ENCODE assay signal across 8 mouse cellular contexts in the genomic region with DNA sequence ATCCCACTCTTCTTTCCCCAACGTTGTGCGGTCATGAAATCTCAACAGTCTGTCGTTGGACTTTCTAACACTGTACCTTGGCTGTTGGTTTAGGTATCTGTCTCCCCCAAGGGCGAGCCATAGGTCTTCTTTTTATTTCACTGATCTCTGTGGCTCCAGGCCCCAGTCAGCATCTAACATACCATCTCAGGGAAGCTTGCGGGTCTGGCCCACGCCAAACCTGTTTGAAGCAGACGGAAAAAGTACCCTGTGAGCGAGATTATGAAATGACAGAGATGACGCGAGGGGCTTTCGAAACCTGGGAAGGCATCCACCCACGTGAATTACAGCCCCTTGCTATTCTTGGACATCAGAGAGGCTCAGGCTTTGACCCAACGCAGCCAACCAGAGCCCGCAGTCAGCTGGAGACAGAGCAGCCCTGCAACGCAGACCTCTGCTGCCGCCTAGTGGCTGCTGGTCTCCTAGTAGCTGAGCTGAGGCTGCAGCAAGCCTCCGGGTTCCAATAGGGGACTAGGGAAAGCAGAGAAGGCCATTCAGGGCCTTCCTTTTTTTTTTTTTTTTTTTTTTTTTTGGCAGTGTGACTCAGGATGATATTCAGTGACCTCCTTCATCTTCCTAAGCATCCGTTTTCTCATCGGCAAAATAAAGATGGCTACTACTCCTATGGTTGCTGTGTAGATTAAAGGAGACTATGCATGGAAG. TPM values are rescaled to one million over a fixed set of nuclear protein-coding genes. Genes with fewer than 3 reads are reported as not detected.
DNase-seq lines count a peak whose midpoint lies in the region; ATAC-seq and TF ChIP-seq lines count a peak whose summit lies in the region.

No protein-coding gene starts in this region.

- peak; percentile 93 for TF ChIP-seq CTCF in Patski (IDR thresholded peaks at IDR 0.05)

- CTCF ChIA-PET in Patski (lab: Charles Lee): interaction anchor here (0.8 to 3.1 kb wide), 18 partner anchors 9 to 86 kb away, joined by 3 to 23 read pairs (median 5); partner anchors contain the start of gene Atoh8

- H3K4me1 ChIP-seq in hindbrain, embryonic 15.5 days (replicated peaks): no peaks in the 10 kb centered on the region

- no peaks in the 10 kb centered on the region for H3K27me3 ChIP-seq in Patski
- H3K27me3 ChIP-seq in hindbrain, embryonic 15.5 days: no peaks in the 10 kb centered on the region

- H3K4me2 ChIP-seq in hindbrain, embryonic 15.5 days: no peak overlapping the region

- WGBS in hindbrain, embryonic 15.5 days: 34% methylated on average over 19 of the region's 19 CpGs

- H3K36me3 ChIP-seq in hindbrain, embryonic 15.5 days: no peaks in the 10 kb centered on the region

- POLR2A ChIA-PET in Patski (lab: Charles Lee): interaction anchor here (0.6 to 0.9 kb wide), 2 partner anchors 24 to 75 kb away, joined by 3 read pairs; no protein-coding TSS in a partner anchor

- in situ Hi-C loops in Patski (cut with MboI; ENCODE audit: low pct_unique_long_range_greater_than_20kb): no loop called here

- ATAC-seq in Patski: peak; percentile 74
- peak; percentile 89 for ATAC-seq in hindbrain, embryonic 15.5 days (ENCODE audit: low FRiP score, low read depth)

- no peak overlapping the region for H3K4me3 ChIP-seq in hindbrain, embryonic 15.5 days

- no peaks in the 10 kb centered on the region for H3K9me3 ChIP-seq in hindbrain, embryonic 15.5 days

- no peak overlapping the region for H3K27ac ChIP-seq in hindbrain, embryonic 15.5 days (replicated peaks)

- H3K9ac ChIP-seq in hindbrain, embryonic 15.5 days: no peak overlapping the region

- no peak for DNase-seq in Patski (ENCODE audit: low read depth, low spot score)
- DNase-seq in cerebellum, postnatal 14 days: peak; percentile 98 to 99
- peak; percentile 86 to 89 for DNase-seq in frontal cortex, postnatal 36 days (ENCODE audit: low spot score in 2 of 2)
- DNase-seq in layer of hippocampus, postnatal 36 days: peak; percentile 83 to 85
- peak; percentile 96 for DNase-seq in lung, postnatal 36 days
- peak; percentile 81 for DNase-seq in retina, postnatal 7 days (ENCODE audit: low read depth, low spot score)
- peak; percentile 81 to 83 for DNase-seq in urinary bladder, adult 18-20 months (ENCODE audit: low spot score in 2 of 2)

RNA-seq across cellular contexts. Expression of gene Atoh8, which starts 25.8 kb away (rescaled TPM):
- 5.7 TPM for polyA plus RNA-seq in Patski (2021)
- polyA plus RNA-seq in hindbrain, embryonic 15.5 days (2015; fragmentation: Nextera tagmentation; extraction: Ambion mirVana): 3.7 and 4.2 TPM in 2 replicates
- 1 to 10 TPM; 2.2 to 3.4 TPM for total RNA-seq in layer of hippocampus, postnatal 36 days (2021)

RNA-seq across cellular contexts. Expression of gene Sftpb, which starts 43.3 kb away (rescaled TPM):
- 0.05 TPM for polyA plus RNA-seq in Patski (2021)
- polyA plus RNA-seq in hindbrain, embryonic 15.5 days (2015; fragmentation: Nextera tagmentation; extraction: Ambion mirVana): 0.26 and 0.79 TPM in 2 replicates
- not detected for total RNA-seq in layer of hippocampus, postnatal 36 days (2021)
